Mouse (Mus musculus) ES-E14 (cell line): ENCODE measurements around the gene Hist1h3i. TPM values are rescaled to one million over a fixed set of nuclear protein-coding genes. Genes with fewer than 3 reads are reported as not detected.
"Not testable (repeated sequence)": the region's sequence is repeated elsewhere in the genome, so short reads cannot be mapped to it uniquely, and the experiment has no call there.

Experiments used
- DNase-seq: peaks from one replicate; pipeline ENCODE4 v3.0.0-alpha.2; 2013; ENCODE audit warnings: low read depth, low spot score
- H3K27ac ChIP-seq: 2 replicates; pipeline ENCODE4 v1.5.1; 2012; ENCODE audit warnings: low read depth, mild to moderate bottlenecking, low read length, moderate library complexity, mixed read lengths; ENCODE audit not compliant: poor library complexity, insufficient read depth, severe bottlenecking
- H3K36me3 ChIP-seq: 2 replicates; pipeline ENCODE4 v1.6.1; 2012; ENCODE audit warnings: mild to moderate bottlenecking, low read length, moderate library complexity, mixed read lengths; ENCODE audit not compliant: control insufficient read depth, poor library complexity, insufficient read depth, severe bottlenecking
- H3K4me1 ChIP-seq, 2 experiments: fragments of 150-350 bp in 1 of 2; sonication (generic) in 1 of 2; 2 replicates each; pipeline ENCODE4 v1.6.1; 2012; ENCODE audit warnings: low read length in 2 of 2, mild to moderate bottlenecking in 1 of 2, mixed read lengths in 1 of 2; ENCODE audit not compliant: control insufficient read depth in 2 of 2, insufficient read depth in 2 of 2, poor library complexity in 1 of 2
- H3K4me3 ChIP-seq, 2 experiments: fragments of 150-350 bp in 1 of 2; sonication (generic) in 1 of 2; 2 replicates each; pipeline ENCODE4 v1.5.1; 2012; ENCODE audit warnings: low read length in 2 of 2, low read depth in 1 of 2, mild to moderate bottlenecking in 1 of 2, mixed read lengths in 1 of 2; ENCODE audit not compliant: insufficient read depth in 1 of 2, poor library complexity in 1 of 2, severe bottlenecking in 1 of 2
- H3K9ac ChIP-seq: 2 replicates; pipeline ENCODE4 v1.6.1; 2012; ENCODE audit warnings: low read depth, mild to moderate bottlenecking, low read length, mixed read lengths; ENCODE audit not compliant: poor library complexity, insufficient read depth, severe bottlenecking
- H3K9me3 ChIP-seq: fragments of 150-350 bp; sonication (generic); 2 replicates; pipeline ENCODE4 v1.6.1; 2012; ENCODE audit warnings: low read depth, mild to moderate bottlenecking, low read length; ENCODE audit not compliant: control insufficient read depth, insufficient read depth
- CHD2 ChIP-seq: IDR thresholded peaks from 2 replicates; pipeline ENCODE4 v1.6.1; 2014; ENCODE audit warnings: mild to moderate bottlenecking, low read depth, low read length, inconsistent platforms
- HCFC1 ChIP-seq: IDR thresholded peaks from 2 replicates; pipeline ENCODE4 v1.6.1; 2012; ENCODE audit warnings: low read length, inconsistent platforms, borderline replicate concordance; ENCODE audit not compliant: insufficient read depth
- MAFK ChIP-seq: IDR thresholded peaks from 2 replicates; pipeline ENCODE4 v1.6.1; 2014; ENCODE audit warnings: mild to moderate bottlenecking, low read depth, low read length, inconsistent platforms; ENCODE audit not compliant: insufficient read depth
- ZC3H11A ChIP-seq: IDR thresholded peaks from 2 replicates; pipeline ENCODE4 v1.6.1; 2012; ENCODE audit warnings: low read depth, mild to moderate bottlenecking, inconsistent platforms, low read length, borderline replicate concordance
- ZNF384 ChIP-seq: IDR thresholded peaks from 2 replicates; pipeline ENCODE4 v1.6.1; 2012; ENCODE audit warnings: low read depth, low read length, inconsistent platforms
- in situ Hi-C, 2 experiments: fragments of 600-800 bp; cut with MboI; formaldehyde crosslinking; loops; one replicate each; pipeline ENCODE4 v1.15.1; 2025; ENCODE audit warnings: low sequenced_read_pairs in 2 of 2, inconsistent platforms in 1 of 2; ENCODE audit not compliant: unreplicated experiment in 2 of 2
- total RNA-seq: library from RNA; depleted of rRNA; stranded (reverse); fragments of 300-350 nt; gene quantifications from 2 replicates; pipeline ENCODE4 v1.2.3, GENCODE M21; 2012; rRNA removed

The Hist1h3i gene
- total RNA-seq, 1 experiment, result 1,089 TPM

GRCm38 (mm10) chr13:21745006-21745405, 38.2 kb downstream of the Hist1h3i start:
- in situ Hi-C loops, result loop anchor here (25.0 kb wide), 2 partner anchors 292 to 1817 kb away; partner anchors contain the start of genes Hist1h1d (in 2 of the 2), Hist1h2ad (in 2 of the 2), Hist1h2ae (in 2 of the 2) and Hist1h2bf (in 2 of the 2)
- H3K4me3 ChIP-seq, result no peak overlapping the region
- H3K36me3 ChIP-seq, result no peaks in the 10 kb centered on the region
- 0 out of 4 replicates have a peak, but pooled peaks cover 0 to 2% of the 10 kb centered on the region in 2 experiments for H3K4me1 ChIP-seq
- no peak for DNase-seq
- H3K9ac ChIP-seq, result no peak overlapping the region
- no peaks in the 10 kb centered on the region for H3K9me3 ChIP-seq
- no peak for TF ChIP-seq ZNF384
- no peak for TF ChIP-seq CHD2
- TF ChIP-seq ZC3H11A, result no peak
- TF ChIP-seq MAFK, result no peak
- TF ChIP-seq HCFC1, result no peak
- H3K27ac ChIP-seq, result no peak overlapping the region

DNA sequence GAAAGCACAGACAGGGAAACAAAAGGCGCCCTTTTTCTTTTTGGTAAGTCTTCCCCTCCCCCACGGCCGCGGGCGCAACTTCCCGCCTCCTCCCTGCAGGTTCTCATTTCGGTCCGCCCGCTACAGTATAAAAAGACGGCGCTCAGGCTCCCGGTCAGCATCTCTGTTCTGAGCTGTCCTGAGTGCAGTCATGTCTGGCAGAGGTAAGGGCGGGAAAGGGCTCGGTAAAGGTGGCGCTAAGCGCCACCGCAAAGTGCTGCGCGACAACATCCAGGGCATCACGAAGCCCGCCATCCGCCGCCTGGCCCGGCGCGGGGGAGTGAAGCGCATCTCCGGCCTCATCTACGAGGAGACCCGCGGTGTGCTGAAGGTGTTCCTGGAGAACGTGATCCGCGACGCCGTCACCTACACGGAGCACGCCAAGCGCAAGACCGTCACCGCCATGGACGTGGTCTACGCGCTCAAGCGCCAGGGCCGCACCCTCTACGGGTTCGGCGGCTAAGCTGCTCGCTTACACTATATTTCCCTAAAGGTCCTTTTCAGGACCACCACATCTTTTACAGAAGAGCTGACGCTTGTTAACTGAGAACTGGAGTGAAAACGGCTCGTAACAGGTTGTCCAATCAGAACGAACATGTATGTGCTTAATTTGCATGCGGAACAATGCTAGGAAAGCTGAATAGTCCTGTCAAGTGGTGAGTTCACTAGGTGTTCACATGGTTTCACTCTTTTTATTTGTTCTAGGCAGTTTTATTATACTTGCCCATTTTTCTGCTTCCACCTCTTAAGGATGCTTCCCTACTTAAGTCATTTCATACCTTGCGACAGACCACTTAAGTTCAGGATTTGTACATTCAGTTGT, 48.0 kb downstream of the Hist1h3i start, which contains the start of gene Hist1h4j:
Hist1h4j (plus strand) TSS at position 159 of the 862 bp plus-strand sequence.
- not testable (repeated sequence) for H3K4me1 ChIP-seq, H3K36me3 ChIP-seq, H3K9me3 ChIP-seq
- peak within 1 kb of the TSS; percentile 91 for H3K27ac ChIP-seq
- in situ Hi-C loops, result loop anchor here (10.0 to 25.0 kb wide), 3 partner anchors 300 to 1827 kb away; partner anchors contain the start of genes Hist1h1d (in 2 of the 2), Hist1h2ad (in 2 of the 2), Hist1h2ae (in 2 of the 2) and Hist1h2ah (in 2 of the 2)
- H3K9ac ChIP-seq, result peak within 1 kb of the TSS; percentile 84
- H3K4me3 ChIP-seq, result peak within 1 kb of the TSS; percentile 72 to 78
- DNase-seq, result peak; percentile 87

DNA sequence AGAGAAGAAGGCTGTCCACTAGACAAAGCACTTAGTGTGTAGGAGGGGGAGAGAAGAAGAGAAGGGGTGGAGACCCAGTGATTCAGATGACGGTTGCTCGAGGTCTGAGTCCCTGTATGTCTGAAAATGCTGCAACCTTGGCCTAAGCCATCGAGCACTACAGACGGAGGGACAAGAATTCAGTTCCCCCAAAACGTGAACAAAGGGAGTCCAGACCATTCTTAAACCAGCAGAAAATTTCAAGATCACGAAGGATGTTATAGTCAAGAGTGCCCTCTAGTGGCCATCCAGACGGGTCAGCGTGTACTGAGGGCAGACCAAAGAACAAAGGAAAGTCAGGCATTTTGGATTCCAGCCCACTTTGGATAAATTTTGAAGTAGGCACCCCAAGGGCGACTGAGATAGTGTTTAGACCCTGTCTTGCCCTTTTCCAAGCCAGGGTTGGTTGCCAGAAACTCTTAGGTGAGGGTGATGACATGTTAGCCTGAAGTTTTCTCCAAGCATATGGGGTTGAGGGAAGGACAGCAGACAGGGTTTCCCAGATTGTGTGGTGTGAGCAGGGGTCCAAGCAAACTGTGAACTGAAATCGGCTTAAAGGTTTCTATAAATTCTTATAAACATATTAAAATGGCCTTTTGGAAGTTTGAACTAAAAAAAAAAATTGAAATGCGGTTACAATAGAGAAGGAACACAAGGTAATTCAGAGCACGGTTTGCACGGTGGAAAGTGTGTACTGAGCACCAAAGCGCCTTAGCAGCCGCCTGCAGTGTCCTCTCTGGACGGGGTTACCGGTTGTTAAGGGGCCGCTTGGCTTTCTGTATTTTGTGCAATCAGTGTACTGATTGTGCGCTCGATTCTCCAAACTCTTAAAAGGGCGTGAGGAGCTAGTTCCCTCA, 48.9 kb downstream of the Hist1h3i start:
- peak overlapping the region; percentile 71; the same call in 1 of the 2 replicates for H3K27ac ChIP-seq
- TF ChIP-seq HCFC1 (0 out of 2 replicates have a peak, but pooled peaks have one; percentile 11), ZNF384 (no peak)

DNA sequence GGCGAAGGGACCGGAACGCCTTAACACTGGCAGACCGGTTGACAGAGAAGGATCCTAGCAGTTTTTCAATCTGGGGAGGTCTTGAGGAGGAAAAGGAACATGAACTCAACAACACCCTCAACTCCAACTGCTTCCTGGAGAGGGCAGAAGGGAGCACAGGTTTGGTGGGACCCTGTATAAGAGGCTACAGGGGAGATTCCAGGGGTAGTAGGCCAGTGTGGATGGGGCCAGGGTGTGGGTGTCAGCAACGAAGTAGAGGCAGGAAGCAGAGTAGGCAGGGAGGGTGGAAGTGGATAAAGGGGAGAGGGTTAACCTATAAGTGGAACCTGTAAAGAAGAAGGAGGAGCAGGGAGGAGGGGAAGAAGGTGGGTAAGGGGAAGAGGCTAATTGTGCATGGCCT, 49.7 kb downstream of the Hist1h3i start:
- H3K36me3 ChIP-seq, result no peaks in the 10 kb centered on the region
- H3K4me1 ChIP-seq, result peaks cover 0 to 2% of the 10 kb centered on the region in 2 experiments; a peak in 1 of 4 replicates
- H3K4me3 ChIP-seq, result no peak overlapping the region
- TF ChIP-seq HCFC1 (no peak), ZNF384 (no peak), ZC3H11A (no peak), MAFK (no peak), CHD2 (no peak)
- in situ Hi-C loops, result loop anchor here (10.0 to 25.0 kb wide), 3 partner anchors 301 to 1829 kb away; partner anchors contain the start of genes Hist1h1d (in 2 of the 2), Hist1h2ad (in 2 of the 2), Hist1h2ae (in 2 of the 2) and Hist1h2ah (in 2 of the 2)
- H3K9me3 ChIP-seq, result peaks cover 3% of the 10 kb centered on the region; the same call in 1 of the 2 replicates
- H3K27ac ChIP-seq, result no peak overlapping the region
- H3K9ac ChIP-seq, result no peak overlapping the region
- no peak for DNase-seq

More for the DNA sequence above, 48.9 kb downstream of the Hist1h3i start:
- peaks cover 0 to 2% of the 10 kb centered on the region in 2 experiments; a peak in 1 of 4 replicates for H3K4me1 ChIP-seq
- peak overlapping the region; percentile 84 for H3K9ac ChIP-seq
- DNase-seq, result no peak
- H3K4me3 ChIP-seq, result peak overlapping the region; percentile 1 to 42; a peak in 3 of 4 replicates
- H3K36me3 ChIP-seq, result no peaks in the 10 kb centered on the region
- in situ Hi-C loops, result loop anchor here (10.0 to 25.0 kb wide), 3 partner anchors 301 to 1828 kb away; partner anchors contain the start of genes Hist1h1d (in 2 of the 2), Hist1h2ad (in 2 of the 2), Hist1h2ae (in 2 of the 2) and Hist1h2ah (in 2 of the 2)
- peaks cover under 1% of the 10 kb centered on the region; the same call in 1 of the 2 replicates for H3K9me3 ChIP-seq

Other genes with a start within 250 kb of the Hist1h3i start
- gene Olfr1366, start 240.6 kb downstream of the Hist1h3i start, total RNA-seq, result not detected in 2 replicates
- not detected in 2 replicates for gene Olfr1535, start 223.5 kb downstream of the Hist1h3i start, total RNA-seq
- gene Olfr1364, start 201.6 kb downstream of the Hist1h3i start, total RNA-seq, result not detected in 2 replicates
- gene Olfr1362, start 169.3 kb downstream of the Hist1h3i start, total RNA-seq, result not detected in 2 replicates
- 0.13 TPM in 1 of 2 replicates, not detected in the other for gene Olfr11, start 140.9 kb downstream of the Hist1h3i start, total RNA-seq
- not detected in 2 replicates for gene Olfr1361, start 120.0 kb downstream of the Hist1h3i start, total RNA-seq
- gene Olfr1360, start 106.0 kb downstream of the Hist1h3i start, total RNA-seq, result not detected in 2 replicates
- not detected in 2 replicates for gene Olfr1359, start 85.3 kb downstream of the Hist1h3i start, total RNA-seq
- 1,275 and 1,694 TPM in 2 replicates for gene Hist1h2bl, start 67.2 kb downstream of the Hist1h3i start, total RNA-seq
- gene Hist1h2ai, start 66.9 kb downstream of the Hist1h3i start, total RNA-seq, result 1,685 and 2,304 TPM in 2 replicates
- gene Hist1h3h, start 65.7 kb downstream of the Hist1h3i start, total RNA-seq, result 2,227 and 2,394 TPM in 2 replicates
- gene Hist1h2bm, start 61.3 kb downstream of the Hist1h3i start, total RNA-seq, result 468 and 757 TPM in 2 replicates
- 158 and 260 TPM in 2 replicates for gene Hist1h4j, start 48.3 kb downstream of the Hist1h3i start, total RNA-seq
- 2,674 and 2,766 TPM in 2 replicates for gene Hist1h4k, start 32.9 kb downstream of the Hist1h3i start, total RNA-seq
- gene Hist1h2ak, start 29.5 kb downstream of the Hist1h3i start, total RNA-seq, result 1,029 and 1,218 TPM in 2 replicates
- gene Hist1h2bn, start 29.2 kb downstream of the Hist1h3i start, total RNA-seq, result 306 and 496 TPM in 2 replicates
- gene Hist1h1b, start 2.7 kb downstream of the Hist1h3i start, total RNA-seq, result 619 and 849 TPM in 2 replicates
- gene Hist1h2an, start 3.8 kb upstream of the Hist1h3i start, total RNA-seq, result 657 and 889 TPM in 2 replicates
- 634 and 879 TPM in 2 replicates for gene Hist1h2bp, start 4.1 kb upstream of the Hist1h3i start, total RNA-seq
- 1,775 and 2,433 TPM in 2 replicates for gene Hist1h2bq, start 26.8 kb upstream of the Hist1h3i start, total RNA-seq
- 669 TPM in 1 of 2 replicates, not detected in the other for gene Hist1h2ao, start 27.1 kb upstream of the Hist1h3i start, total RNA-seq
- 9.8 and 22.8 TPM in 2 replicates for gene Hist1h4m, start 28.4 kb upstream of the Hist1h3i start, total RNA-seq
- 2,365 and 3,405 TPM in 2 replicates for gene Hist1h4n, start 48.8 kb upstream of the Hist1h3i start, total RNA-seq
- 3,404 and 3,578 TPM in 2 replicates for gene Hist1h2ap, start 50.1 kb upstream of the Hist1h3i start, total RNA-seq
- gene Hist1h2br, start 50.4 kb upstream of the Hist1h3i start, total RNA-seq, result 1,712 and 2,111 TPM in 2 replicates
- gene Zfp184, start 161.7 kb upstream of the Hist1h3i start, total RNA-seq, result 5.4 and 6.2 TPM in 2 replicates
- 0.26 and 0.31 TPM in 2 replicates for gene Pom121l2, start 197.8 kb upstream of the Hist1h3i start, total RNA-seq
- 2.6 and 2.9 TPM in 2 replicates for gene Prss16, start 226.4 kb upstream of the Hist1h3i start, total RNA-seq